Mouse (Mus musculus): Measurements from ENCODE around the gene Olfr1410.
A peak's percentile ranks its signal among the peaks of the same experiment; 100 is the strongest.

Olfr1410 gene

DNA sequence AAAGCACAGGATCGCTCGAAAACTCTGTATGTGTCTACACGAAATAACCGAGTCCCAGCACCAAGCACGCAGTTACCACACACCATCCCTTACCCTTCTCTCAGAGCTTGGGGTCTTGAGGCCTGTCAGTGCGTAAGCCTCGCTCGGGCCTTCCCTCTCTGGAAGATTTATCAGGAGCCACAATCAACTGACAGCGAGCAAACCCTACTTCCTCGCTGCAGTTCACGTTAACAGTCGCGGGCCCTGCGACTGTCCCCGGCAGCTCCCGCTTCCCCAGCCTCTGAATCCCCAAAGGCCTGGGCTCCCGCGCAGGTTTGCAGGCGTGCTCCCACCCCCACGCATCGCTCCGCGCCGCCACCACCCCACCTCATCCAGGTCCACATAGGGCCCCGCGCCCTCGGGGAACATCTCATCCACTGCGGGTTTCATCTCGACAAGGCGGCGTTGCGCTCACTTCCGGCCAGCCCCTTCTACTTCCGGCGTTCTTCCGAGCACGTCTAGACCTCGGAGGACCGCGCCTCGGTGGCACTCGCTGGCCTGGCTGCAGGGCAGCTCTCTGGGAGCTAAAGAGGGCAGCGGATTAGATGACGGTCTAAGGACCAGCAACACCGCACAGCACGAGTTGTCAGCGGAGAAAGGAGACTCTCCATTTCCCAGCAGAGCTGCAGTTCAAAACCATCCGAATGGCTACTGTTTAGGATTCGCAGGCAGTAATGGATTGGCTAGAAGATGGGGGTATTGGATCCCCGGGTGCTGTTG is 36.1 kb downstream of the Olfr1410 start, which contains the start of gene Cops9:
Gene Cops9 (minus strand): TSS at position 472 of the 759 bp plus-strand sequence.
- peak; percentile 93 to 95 for DNase-seq

DNA sequence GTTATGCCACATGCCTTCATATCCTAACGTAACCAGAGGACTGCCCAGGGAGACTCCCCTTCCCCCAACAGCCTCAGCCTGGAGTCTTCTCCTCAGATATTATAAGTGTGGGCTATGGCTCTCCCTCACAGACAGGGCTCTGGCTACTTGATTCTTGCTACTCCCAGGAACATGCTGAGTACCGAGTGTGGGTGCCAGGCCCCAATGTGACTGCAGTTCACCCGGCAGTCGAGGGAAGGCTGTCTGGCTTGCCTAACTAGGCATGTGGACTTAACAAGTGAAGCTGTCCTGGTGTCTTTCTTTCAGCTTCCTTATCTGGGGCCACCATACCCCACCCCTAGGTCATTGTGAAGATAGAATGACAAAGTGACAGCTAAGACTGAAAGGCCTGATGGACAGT is 38.1 kb downstream of the Olfr1410 start:
- no peak for DNase-seq

DNA sequence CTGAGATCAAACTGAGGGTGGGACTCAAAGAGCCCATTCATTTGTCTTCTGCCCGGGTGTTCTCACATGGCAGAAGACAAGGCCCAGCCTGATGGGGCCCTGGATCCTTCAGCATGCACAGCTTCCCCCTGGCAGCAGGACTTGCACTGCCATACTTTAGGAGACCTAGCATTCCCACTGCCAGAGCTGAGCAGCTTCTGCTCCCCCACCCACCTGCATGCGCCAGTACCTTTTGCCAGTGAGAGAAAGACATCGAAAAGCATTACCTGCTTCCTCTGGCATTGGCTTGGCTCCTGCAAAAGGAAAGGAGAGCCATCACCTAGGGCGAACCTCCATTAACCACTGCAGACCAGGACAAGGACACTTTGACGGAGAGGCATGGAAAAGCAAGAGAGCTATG is 39.3 kb downstream of the Olfr1410 start:
- no peak for DNase-seq

DNA sequence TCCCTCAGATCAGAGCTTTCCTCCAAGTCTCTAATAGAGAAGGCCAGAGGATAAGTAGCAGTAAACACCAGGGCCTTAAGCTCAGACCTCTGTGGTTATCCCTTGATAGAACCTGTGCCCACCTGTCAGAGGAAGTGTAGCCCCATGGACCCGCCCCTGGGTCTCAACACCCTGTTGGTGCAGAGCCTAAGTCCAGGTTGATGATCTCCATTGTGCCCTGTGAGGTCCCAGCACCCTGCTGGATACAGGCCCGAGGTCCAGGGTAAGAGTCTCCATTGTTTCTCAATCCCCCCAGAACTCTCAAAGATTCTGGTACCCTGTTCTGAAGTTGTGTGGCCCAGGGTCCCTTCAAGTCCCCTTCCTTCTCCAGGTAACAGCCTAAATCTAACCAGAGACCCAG is 40.5 kb downstream of the Olfr1410 start:
- no peak for DNase-seq

DNA sequence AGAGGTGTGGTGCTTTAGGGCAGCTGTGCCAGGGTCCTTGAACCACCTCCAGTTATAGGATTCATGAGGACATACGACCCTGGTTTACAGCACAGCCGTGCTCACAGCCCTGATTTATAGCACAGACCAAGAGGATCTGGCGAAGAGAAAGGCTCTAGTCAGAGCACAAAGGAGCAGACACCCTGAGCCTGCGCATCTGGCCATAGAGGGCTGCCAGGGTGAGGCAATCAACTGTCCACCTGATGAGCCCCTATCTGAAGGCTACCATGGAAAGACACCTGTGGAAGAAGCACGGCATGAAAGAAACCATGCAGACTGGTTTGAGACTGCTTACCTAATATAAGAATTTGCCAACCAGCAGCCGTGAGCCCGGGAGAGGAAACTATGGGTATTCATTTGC is 41.0 kb downstream of the Olfr1410 start:
- DNase-seq = no peak

DNA sequence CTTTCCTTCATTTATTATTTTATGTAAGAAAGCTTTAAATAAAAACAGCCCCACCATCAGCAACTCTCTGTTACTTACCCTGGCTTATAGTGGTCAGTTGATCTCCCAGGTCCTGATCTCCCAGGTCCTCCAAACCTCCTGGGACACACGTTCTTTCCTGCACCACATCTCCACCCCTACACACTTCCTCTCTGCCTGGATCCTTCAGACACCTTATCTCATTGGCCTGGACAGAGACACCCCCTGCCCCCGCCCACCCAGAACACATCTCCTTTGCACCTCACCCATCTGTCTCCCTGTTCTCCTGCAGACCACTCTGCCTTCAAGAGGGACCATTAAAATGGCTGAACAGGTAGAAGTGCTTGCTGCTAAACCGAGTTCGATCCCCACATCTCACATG is 41.4 kb downstream of the Olfr1410 start:
- DNase-seq = no peak

DNA sequence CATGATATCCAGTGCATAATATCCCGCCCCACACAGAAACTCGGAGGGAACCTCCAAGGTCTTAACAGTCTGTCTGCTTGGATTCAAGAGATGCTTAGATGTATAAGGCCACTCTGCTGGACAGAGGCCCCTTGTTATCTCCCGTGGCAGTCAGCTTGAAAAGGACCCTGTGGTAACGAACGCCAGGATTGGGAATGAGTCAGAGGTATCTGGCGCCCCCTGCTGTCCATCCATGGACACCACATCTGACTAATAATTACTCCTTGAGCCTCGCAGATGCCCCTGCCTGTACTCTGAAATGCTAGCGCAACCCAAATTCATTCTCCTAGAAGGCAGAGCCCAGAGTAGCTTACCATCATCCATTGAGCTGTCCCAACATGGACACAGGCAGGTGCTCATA is 42.2 kb downstream of the Olfr1410 start:
- peak; percentile 89 to 91 for DNase-seq

DNA sequence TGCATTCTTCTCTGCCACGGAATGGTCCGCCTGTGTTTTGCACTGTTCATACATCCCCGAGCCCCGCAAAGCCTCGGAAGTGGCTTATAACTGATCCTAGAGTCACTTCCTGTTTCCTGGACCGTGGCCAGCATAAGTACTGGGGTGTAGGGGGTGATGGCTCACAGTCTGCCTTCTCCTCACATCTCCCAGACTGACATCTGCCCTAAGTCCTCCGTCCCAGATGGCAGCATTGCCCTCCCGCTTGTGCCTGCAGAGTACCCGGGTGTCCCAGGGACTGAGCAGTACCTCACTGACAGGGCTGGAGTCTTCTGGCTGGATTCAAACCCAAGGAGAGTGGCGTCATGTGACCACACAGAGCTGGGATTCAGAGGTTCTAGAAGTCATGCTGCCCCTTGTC is 42.6 kb downstream of the Olfr1410 start:
- peak in 1 of 2 experiments; percentile 24 for DNase-seq

DNA sequence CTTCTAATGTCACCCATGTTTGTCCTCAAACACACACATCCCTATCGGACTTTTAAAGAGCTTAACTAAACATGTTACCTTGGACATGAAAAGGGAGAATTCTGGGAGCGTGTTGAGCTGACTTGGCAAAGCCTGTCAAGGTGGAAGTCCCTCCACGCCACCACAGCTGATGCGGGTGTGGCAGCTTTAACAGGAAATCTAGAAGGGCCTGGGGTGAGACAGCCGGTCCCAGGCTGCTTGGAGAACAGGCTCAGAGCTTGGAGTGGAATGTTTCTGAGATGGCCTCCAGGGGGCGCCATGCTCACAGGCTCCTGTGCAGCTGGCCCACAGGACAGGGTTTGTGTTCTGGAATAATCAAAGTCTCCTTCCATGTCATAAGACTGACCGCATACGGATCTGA is 43.1 kb downstream of the Olfr1410 start, which contains the start of gene Otos:
Gene Otos (minus strand): TSS at position 169 of the 400 bp plus-strand sequence.
- peak; percentile 86 to 89 for DNase-seq

DNA sequence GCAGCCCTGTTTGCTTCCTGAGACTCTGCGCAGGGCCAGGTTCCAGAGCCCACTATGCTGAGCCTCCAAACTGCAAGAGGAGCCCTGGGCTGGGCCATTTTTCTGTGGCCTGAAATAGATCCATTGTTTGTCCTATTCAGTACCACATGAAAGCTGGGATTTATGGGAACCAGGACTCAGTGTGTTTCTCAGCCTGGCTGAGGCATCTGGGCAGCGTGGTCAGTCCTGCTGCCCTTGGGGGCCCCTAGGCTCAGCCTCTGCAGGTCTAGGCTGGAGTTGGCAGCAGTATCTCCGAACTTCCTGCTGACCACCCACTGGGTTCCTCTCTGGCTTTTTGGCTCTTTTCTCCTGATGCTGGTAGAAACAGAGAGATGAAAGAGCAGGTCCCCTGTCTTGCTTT is 45.9 kb downstream of the Olfr1410 start:
- no peak for DNase-seq

DNA sequence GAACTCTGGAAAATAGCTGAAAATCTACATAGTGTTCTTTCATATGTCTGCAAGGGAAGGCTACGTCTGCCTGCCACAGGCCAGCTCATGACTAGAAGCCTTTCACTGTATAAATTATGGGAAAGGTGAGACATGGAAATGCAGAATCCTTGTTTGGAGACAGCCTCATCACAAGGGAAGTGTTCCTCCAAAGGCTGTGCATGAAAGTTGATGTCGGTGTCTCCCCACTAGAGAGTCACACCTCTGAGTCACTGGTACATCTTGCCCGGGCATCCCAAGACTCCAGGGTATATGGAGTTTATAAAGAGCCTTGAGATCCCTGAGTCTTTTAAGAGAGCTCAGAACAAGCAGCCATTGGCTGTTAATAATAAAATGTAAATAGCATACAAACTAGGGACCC is 47.6 kb downstream of the Olfr1410 start:
- DNase-seq = no peak

DNA sequence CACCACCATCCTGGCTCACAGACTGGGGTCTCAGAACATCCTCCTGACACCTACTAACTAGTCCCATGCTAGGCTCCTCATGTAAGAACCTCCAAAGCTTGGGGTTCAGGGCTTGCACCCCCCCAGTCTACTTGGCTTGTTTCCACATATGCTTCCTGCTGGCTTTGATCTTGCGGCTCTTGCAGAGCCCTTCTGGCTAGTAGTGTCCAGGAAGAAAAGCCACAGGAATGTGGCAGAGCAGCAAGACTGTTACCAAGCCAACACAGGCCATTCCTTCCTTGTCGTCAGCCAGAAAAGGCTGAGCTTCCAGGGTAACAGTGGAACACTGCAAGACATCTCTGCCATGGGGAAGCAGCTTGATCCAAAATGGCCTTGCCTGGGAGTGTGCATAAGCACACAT is 49.1 kb downstream of the Olfr1410 start:
- no peak for DNase-seq

DNA sequence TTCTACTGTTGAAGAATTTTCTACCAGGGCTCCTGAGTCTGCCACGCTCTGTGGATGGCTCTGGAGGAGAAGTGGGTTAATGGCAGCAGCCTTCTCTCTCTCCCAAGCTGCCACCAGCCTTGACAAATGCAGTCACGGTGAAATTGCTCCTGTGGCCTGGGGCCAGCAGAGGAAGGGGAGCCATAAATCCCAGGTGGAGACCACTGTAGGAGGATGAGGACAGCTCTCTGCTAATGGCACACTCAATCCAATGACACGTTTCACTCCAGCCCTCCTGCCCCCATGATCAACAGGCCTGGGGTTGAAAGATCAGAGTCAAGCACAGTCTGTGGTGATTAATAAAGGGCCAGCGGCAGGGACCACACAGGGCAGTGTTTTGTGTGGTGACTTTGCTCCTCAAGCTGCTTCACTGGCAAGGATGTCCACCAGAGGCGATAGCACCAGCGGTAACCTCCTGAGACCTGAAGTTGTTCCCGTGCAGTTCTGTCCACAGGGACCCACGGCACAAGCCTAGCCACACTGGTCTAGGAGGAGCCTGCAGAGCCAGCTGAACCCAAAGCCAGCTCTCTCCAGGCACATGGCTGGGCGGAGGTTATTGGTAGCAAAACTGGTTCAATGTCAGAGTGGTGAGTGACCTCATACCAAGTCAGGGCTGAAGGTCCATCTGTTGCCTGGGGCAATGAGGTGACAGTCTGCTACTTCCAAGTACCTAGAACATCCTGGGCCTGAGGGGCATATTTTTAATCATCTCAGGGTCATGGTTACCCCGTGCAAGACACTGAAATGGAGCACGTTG is 51.6 kb downstream of the Olfr1410 start:
- no peak for DNase-seq

DNA sequence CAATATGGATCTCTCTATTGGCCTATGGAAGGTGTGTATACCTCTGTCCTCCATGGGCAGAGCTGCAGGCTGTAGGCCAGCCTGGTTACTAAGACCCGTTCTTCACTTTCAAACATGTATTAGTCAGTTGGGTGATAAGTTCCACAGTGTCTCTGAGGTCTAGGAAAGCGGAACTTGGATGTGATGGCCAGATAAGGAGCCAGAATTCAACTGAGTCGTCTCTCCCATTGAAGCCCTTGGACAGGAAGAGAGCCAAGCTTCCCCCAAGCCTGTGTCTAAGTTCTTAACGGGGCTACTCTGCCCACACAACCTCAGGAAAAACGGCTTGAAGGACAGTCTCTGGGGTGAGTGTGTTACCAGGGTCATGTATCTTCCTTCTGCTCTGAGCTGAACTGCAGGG is 53.8 kb downstream of the Olfr1410 start:
- no peak for DNase-seq

Measured in cerebellum, postnatal 10 days (tissue).